Mouse (Mus musculus) hindbrain, embryonic 10.5 days (tissue): ENCODE data around the gene Fopnl. TPM values are rescaled to one million over a fixed set of nuclear protein-coding genes. Genes with fewer than 3 reads are reported as not detected.

Source experiments
- DNase-seq: peaks from one replicate; pipeline ENCODE4 v3.0.0-alpha.2; 2017; ENCODE audit warnings: low spot score
- H3K27ac ChIP-seq: fragments of 300-500 bp; sonication (generic); 2 replicates; pipeline ENCODE4 v1.5.1; 2016; ENCODE audit warnings: mild to moderate bottlenecking, moderate library complexity
- H3K27me3 ChIP-seq: fragments of 300-500 bp; sonication (generic); 2 replicates; pipeline ENCODE4 v1.6.1; 2016; ENCODE audit warnings: mild to moderate bottlenecking; ENCODE audit not compliant: poor library complexity, insufficient read depth, severe bottlenecking
- H3K36me3 ChIP-seq: fragments of 300-500 bp; sonication (generic); 2 replicates; pipeline ENCODE4 v1.6.1; 2016; ENCODE audit warnings: mild to moderate bottlenecking, moderate library complexity
- H3K4me1 ChIP-seq: fragments of 300-500 bp; sonication (generic); replicated peaks from 2 replicates; pipeline ENCODE4 v1.6.1; 2016; ENCODE audit warnings: mild to moderate bottlenecking
- H3K4me3 ChIP-seq: fragments of 300-500 bp; sonication (generic); 2 replicates; pipeline ENCODE4 v1.5.1; 2016; ENCODE audit warnings: mild to moderate bottlenecking, moderate library complexity
- H3K9me3 ChIP-seq: fragments of 300-500 bp; sonication (generic); 2 replicates; pipeline ENCODE4 v1.6.1; 2016; ENCODE audit warnings: mild to moderate bottlenecking, moderate library complexity
- WGBS: fragments of 180-500 bp; shearing (Covaris S2); methylation state at CpG from one replicate; pipeline ENCODE4 v1.1.7; 2016; 5-methylcytosine and 5-hydroxymethylcytosine counted together
- polyA plus RNA-seq: library from polyadenylated mRNA; unstranded; fragments of >200 nt; fragmentation: Nextera tagmentation; extraction: Ambion mirVana; gene quantifications from 2 replicates; pipeline ENCODE4 v1.2.1, GENCODE M21; 2016

The Fopnl gene
- polyA plus RNA-seq, 1 experiment from 2014 or later, result 164 TPM

DNA sequence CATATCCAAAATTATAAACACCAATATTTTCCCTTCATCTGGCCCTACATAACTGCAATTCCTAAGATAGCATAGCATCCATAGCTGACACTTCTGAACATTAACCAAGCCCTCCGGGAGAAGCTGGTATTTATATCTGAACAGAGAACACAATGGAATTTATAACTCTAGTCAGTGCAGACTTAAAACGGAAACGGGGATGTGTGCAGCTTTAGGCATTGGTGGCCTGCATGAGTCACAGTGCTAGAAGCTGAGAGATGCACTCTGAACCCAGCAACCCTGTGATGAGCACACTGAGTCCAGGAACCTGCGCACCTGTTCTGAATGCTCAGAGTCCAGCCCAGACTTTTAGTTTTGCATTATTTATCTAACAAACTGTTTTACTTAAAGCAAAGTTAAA lies 18.7 kb downstream of the Fopnl start:
- no peaks in the 10 kb centered on the region for H3K9me3 ChIP-seq
- H3K36me3 ChIP-seq, result peaks cover 57% of the 10 kb centered on the region
- no peaks in the 10 kb centered on the region for H3K4me1 ChIP-seq
- H3K27me3 ChIP-seq, result no peaks in the 10 kb centered on the region
- no peak overlapping the region for H3K27ac ChIP-seq
- H3K4me3 ChIP-seq, result no peak overlapping the region
- DNase-seq, result no peak
- 95% methylated on average over 4 of the region's 4 CpGs for WGBS

DNA sequence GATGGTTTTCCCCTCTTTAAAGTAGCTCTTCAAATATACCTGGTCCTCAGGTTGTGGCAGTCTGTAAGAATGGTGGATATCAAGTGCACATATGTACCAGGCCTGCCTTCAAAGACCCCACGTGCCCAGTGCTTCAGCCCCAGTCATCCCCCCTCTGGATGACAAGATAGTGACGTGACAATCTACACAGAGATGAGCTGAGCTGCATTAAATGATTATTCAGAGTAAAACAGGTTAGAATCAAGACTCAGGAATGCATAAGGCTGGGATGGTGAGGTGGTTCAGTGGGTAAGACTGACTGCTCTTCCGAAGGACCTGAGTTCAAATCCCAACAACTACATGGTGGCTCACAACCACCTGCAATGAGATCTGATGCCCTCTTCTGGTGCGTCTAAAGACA lies 19.5 kb downstream of the Fopnl start:
- 92% methylated on average over 4 of the region's 4 CpGs for WGBS
- Histone ChIP-seq H3K27ac (no peak overlapping the region), H3K4me3 (no peak overlapping the region), H3K27me3 (peaks cover 5% of the 10 kb centered on the region), H3K9me3 (no peaks in the 10 kb centered on the region), H3K4me1 (no peaks in the 10 kb centered on the region), H3K36me3 (peaks cover 49% of the 10 kb centered on the region)
- DNase-seq, result no peak

DNA sequence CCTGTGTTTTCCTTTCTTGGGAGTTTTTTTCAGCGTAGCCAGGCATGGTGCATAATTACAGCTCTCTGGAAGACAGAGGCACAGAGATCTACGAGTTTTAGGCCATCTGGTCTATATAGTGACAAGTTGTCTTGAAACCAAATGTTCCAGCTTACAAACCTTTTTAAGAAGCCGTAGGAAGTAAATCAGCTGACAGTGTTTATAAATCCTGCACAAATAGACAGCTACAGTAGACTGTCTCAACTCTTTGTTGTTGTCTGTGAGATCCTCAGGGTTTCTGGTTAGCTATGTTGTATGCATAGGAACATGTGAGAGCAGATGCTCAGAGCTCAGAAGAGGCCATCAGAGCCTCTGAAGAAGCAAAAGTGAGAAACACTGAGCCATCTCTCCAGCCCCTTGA lies 20.1 kb downstream of the Fopnl start:
- no peaks in the 10 kb centered on the region for H3K9me3 ChIP-seq
- WGBS, result 92% methylated on average over 3 of the region's 3 CpGs

DNA sequence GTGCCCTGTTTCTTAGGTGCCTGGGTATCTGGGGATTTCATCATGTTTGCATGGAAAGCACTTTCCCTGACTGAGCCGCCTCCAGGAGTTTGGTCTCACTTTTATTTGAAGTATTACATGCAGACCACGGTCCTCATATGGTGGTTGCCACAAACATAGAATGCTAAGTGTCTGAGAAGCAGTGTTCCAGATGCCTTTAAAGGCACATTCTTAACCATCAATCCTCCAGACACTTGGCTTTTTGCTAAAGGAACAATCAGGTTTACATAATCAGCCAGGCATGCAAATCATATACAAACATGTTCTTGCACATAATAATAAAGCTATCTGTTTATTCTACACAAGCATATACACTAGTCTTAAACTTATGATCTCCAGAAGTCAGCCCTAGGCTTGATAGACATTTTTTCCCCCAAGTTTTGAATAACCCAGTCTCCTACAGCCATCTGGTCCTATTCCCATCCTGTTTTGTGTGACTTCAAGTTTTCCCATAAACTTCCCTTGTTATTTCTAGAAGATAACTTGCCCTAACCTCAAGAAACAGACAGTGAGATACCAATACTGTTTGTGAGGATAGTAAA lies 20.6 kb downstream of the Fopnl start:
- no peak for DNase-seq
- Histone ChIP-seq H3K4me3 (no peak overlapping the region), H3K9me3 (no peaks in the 10 kb centered on the region), H3K27me3 (peaks cover 16% of the 10 kb centered on the region), H3K4me1 (peaks cover 10% of the 10 kb centered on the region), H3K36me3 (peaks cover 39% of the 10 kb centered on the region), H3K27ac (no peak overlapping the region)
- 89% methylated on average over 2 of the region's 2 CpGs for WGBS

More for the DNA sequence above, 20.1 kb downstream of the Fopnl start:
- Histone ChIP-seq H3K4me1 (peaks cover 5% of the 10 kb centered on the region), H3K27ac (no peak overlapping the region), H3K4me3 (no peak overlapping the region), H3K36me3 (peaks cover 44% of the 10 kb centered on the region), H3K27me3 (peaks cover 11% of the 10 kb centered on the region)
- DNase-seq, result no peak

DNA sequence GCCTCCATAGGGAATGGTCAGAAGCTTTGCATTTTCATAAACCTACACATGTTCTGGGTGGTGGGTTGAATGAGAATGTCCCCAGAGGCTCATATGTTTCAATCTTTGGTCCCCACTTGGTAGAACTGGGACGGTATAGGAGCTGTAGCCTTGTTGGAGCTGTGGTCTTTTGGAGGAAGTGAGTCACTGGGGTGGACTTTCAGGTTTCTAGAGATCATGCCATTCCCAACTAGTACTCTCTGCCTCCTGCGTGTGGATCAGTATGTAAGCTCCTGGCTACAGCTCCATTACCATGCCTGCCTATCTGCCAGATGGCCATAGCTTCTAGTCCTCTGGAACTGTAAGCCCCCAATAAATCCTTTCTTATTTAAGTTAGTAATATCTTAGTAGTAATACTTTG lies 21.9 kb downstream of the Fopnl start:
- no peak for DNase-seq
- no peak overlapping the region for H3K27ac ChIP-seq
- H3K36me3 ChIP-seq, result peaks cover 26% of the 10 kb centered on the region
- no peak overlapping the region for H3K4me3 ChIP-seq
- WGBS, result 79% methylated on average over 2 of the region's 2 CpGs
- no peaks in the 10 kb centered on the region for H3K9me3 ChIP-seq
- peaks cover 15% of the 10 kb centered on the region for H3K4me1 ChIP-seq
- H3K27me3 ChIP-seq, result peaks cover 28% of the 10 kb centered on the region

DNA sequence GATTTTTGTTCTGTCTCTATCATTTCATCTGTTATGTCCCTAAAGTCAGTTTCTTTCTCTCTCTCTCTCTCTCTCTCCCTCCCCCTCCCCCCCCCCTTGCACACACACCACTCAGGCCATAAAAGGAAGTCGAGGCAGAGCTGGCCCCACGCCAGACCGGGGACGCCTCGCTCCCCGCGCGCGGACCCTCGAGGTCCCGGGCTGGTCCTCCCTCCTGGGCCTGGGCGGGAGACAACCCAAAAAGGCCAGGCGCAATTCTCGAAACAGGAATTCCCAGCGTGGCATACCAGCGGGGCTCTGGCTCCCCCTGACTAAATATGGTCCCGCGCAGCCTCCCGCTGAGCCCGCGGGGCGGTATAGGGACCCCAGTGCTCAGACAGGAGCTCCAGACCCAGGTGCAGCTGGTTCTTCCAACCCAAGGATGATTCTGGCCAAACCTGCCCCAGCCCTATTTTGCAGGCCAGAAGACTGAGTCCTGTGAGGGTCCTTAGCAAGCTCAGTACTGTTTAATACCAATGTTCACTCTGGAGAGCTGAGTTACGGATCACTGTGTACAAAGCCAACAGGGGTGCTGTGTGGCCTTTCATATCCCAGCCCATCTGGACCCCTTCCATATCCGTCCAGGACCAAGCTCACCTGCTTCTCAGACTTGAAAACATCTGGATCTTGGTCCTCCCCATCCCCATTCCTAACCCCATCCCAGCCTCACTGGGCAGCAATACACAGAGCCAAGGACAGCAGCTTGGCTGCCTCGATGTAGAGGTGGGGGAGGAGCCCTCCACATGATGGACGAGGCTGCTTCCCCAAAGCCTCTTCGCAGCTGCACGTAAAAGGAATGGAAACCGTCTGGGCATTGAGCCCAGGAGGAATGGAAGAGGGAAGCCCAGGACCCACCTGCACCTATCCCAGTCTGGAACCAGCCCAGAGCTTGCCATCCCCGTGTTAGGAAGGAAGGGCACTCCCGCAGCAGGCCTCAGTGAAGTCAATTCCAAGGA lies 24.7 kb downstream of the Fopnl start:
- peak overlapping the region; percentile 41 for H3K4me3 ChIP-seq
- DNase-seq, result no peak
- H3K27me3 ChIP-seq, result peaks cover 30% of the 10 kb centered on the region
- no peak overlapping the region for H3K27ac ChIP-seq
- whole genome bisulfite sequencing, result 16% methylated on average over 31 of the region's 31 CpGs
- 0 out of 2 replicates have a peak, but pooled peaks cover under 1% of the 10 kb centered on the region for H3K36me3 ChIP-seq
- H3K9me3 ChIP-seq, result no peaks in the 10 kb centered on the region
- peaks cover 15% of the 10 kb centered on the region for H3K4me1 ChIP-seq

DNA sequence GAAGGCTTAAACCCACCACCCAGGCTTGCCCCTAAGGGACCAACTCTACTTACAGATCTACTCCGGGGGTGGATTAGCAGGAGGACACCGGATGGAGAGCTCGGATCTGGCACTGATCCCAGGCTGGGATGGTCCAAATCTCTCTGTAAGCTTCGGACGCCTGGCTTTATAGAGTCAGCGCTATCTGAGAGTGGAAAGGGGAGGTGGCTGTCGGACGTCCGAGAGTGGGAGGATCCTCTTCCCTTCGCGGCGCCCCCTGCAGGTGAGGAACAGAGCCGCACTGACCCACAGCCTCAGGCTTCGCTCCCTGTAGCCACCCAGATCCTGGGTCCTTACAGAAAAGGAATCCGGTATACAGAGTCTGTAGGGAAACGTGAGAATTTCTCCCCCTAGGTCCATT lies 26.0 kb downstream of the Fopnl start, which contains the start of gene Myh11:
TSS of gene Myh11 (minus strand) at position 150 of the 400 bp plus-strand sequence.
- Histone ChIP-seq H3K27ac (no peak within 1 kb of the TSS), H3K4me1 (peaks cover 15% of the 10 kb centered on the region), H3K4me3 (peak within 1 kb of the TSS; percentile 41), H3K27me3 (peaks cover 30% of the 10 kb centered on the region), H3K36me3 (no peaks in the 10 kb centered on the region), H3K9me3 (no peaks in the 10 kb centered on the region)
- 5% methylated on average over 16 of the region's 16 CpGs for WGBS
- DNase-seq, result peak; percentile 72

DNA sequence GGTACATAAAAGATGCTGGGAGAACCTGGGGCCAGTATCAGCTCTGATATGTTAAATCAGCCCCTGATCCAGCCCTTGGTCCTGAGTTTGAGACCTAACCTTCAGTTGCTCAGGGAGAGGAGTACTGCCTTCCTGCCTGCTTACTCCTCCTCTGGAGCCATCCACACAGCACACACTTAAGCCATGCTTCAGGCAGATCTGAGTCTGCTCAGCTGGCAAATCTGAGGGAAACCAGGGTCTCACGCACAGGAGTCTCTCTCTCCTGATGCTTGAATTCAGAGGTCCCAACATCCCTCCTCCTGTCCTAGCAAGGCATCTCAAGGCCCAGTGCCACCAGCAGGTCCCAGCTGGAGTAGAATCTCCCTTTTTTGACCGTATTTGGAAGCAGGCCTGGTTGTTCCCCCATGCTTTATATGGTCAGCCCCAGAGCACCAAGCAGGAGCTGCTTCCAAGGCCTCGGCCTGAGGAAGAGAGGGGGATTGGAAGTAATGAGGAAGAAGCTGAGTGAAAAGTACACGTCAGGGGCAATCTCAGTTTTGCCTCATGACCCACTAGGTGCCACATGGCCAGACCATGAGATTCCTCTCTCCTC lies 44.7 kb downstream of the Fopnl start:
- no peak for DNase-seq
- no peaks in the 10 kb centered on the region for H3K27me3 ChIP-seq
- no peaks in the 10 kb centered on the region for H3K36me3 ChIP-seq
- no peaks in the 10 kb centered on the region for H3K9me3 ChIP-seq
- 72% methylated on average over 4 of the region's 4 CpGs for WGBS
- no peak overlapping the region for H3K27ac ChIP-seq
- H3K4me1 ChIP-seq, result no peaks in the 10 kb centered on the region
- no peak overlapping the region for H3K4me3 ChIP-seq

DNA sequence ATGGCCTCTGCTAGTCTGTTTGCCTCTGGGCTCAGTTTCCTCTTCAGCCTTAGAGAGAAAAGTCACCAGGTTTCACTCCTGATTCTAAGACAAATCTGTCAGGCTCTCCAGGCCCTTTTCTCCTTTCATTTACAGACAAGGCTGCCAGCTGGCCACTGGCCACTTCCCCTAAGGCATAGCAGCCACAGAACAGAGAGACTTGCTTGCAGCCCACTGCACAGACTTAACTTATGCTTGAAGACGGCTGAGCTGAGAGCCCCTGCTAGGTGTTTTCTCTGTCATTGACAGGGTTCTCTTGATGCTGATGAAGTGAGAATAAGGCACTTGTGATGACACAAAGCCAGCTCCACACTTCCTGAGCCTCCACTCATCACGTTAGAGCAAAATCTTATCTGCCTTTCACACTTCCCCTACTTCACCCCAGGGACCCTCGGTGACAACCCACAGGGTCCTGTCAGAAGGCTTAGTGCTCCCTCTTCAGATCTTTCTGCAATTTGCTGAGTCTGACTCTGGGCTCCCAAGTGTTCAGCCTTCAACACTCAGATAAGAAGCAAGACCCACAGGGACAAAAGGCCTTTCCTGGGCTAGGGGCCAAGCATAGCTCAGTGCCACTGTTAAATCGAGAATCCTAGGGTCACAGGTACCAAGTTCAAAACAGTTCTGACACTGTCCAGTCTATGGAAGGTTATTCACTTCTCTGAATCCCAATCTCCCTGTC lies 51.8 kb downstream of the Fopnl start:
- WGBS, result 47% methylated on average over 4 of the region's 4 CpGs
- H3K9me3 ChIP-seq, result no peaks in the 10 kb centered on the region
- H3K27me3 ChIP-seq, result no peaks in the 10 kb centered on the region
- H3K27ac ChIP-seq, result no peak overlapping the region
- H3K4me3 ChIP-seq, result no peak overlapping the region
- H3K4me1 ChIP-seq, result no peaks in the 10 kb centered on the region
- H3K36me3 ChIP-seq, result no peaks in the 10 kb centered on the region
- DNase-seq, result no peak

DNA sequence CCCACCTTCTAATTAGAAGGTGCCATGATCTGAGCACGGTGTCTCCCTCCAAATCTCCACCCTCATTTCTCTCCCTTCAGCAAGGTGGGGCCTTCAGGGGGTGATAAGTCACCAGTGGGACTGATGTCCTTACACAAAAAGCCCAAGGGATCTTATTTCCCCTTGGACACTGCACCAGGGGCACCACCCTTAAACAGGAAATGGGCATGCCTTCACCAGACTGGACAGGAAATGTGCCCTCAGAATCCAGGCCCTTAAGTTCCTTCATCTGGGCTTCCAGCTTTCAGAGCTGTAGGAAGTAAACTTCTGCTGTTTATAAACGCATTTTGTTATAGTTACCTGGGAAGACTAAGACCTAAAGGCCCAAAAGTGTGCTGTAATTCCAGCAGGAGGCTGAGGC lies 52.7 kb downstream of the Fopnl start:
- 82% methylated on average over 2 of the region's 2 CpGs for WGBS
- Histone ChIP-seq H3K9me3 (no peaks in the 10 kb centered on the region), H3K36me3 (no peaks in the 10 kb centered on the region), H3K27me3 (no peaks in the 10 kb centered on the region), H3K4me3 (no peak overlapping the region), H3K4me1 (no peaks in the 10 kb centered on the region), H3K27ac (no peak overlapping the region)
- DNase-seq, result no peak

DNA sequence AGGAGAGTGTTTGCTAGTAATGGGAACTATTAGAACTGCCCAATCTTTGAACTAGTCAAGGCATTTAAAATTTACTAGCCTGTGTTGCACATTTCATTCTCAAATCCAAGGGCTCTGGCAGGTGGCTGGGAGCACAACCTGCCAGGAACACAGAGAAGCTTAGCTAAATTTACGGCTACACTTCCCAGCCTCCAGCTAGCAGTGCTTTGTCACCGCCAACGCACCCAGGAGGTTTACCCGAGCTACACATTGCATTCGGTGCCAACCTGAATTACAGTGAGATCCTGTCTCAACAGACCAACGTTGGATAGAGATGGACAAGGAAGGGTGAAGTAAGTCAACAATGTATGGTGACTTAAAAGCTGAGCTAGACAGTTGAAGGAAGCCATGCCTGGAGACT lies 54.0 kb downstream of the Fopnl start:
- Histone ChIP-seq H3K27ac (no peak overlapping the region), H3K9me3 (no peaks in the 10 kb centered on the region), H3K36me3 (no peaks in the 10 kb centered on the region), H3K27me3 (no peaks in the 10 kb centered on the region), H3K4me1 (no peaks in the 10 kb centered on the region), H3K4me3 (no peak overlapping the region)
- DNase-seq, result no peak
- WGBS, result 90% methylated on average over 6 of the region's 6 CpGs

DNA sequence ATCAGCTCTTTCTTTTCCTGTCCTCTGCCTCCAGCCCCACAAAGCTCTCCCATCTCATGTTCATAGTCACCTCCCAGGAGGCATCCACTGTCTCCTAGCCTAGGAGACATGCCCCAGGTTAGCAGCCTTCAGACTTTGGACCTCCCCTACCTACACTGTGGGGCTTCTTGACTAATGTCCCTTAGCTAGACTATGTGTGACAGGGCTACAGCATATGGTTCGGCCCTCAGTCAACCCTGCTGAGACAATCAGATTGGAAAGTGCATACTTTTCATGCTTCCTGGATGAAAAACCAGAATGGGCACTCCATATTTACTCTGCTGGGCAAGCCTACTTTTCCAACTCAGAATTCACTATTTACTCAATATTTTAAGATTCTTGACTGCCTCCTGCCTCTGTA lies 54.8 kb downstream of the Fopnl start:
- Histone ChIP-seq H3K27ac (no peak overlapping the region), H3K4me3 (no peak overlapping the region), H3K36me3 (no peaks in the 10 kb centered on the region), H3K27me3 (no peaks in the 10 kb centered on the region), H3K9me3 (no peaks in the 10 kb centered on the region), H3K4me1 (no peaks in the 10 kb centered on the region)
- no peak for DNase-seq
- 90% methylated on average over 1 of the region's 1 CpGs for WGBS
